24 mouse cellular contexts compared by ENCODE assay signal in the genomic region with DNA sequence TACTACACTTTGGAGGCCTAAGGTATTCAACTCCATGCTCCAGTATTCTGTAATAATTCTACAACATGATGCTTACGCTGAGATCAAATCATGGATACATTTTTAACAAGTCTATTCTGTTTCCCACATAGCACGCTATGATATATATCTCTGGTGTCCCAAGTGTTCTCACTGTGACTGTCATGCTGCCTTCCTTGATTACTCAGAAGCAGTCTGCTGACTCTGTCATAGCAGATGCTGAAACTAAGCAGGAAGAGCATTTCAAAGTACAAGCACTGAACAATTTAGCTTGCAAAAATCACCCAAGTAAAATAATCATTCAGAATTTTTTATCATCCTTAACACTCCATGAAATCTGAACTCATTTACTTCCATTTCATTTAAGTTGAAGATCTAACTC.
DNase-seq lines count a peak whose midpoint lies in the region; ATAC-seq and TF ChIP-seq lines count a peak whose summit lies in the region.
"Had no signal": no experiment of that assay in that cellular context is flagged by ENCODE, and none has a peak within 500 bp of the region (broad histone marks: within the 10 kb centered on the region; RNA-seq: fewer than 3 reads in every experiment).

No protein-coding gene starts in this region.

- DNase-seq in layer of hippocampus, adult 11-12 months (ENCODE audit: low spot score) = peak; percentile 13
- no peak for DNase-seq in layer of hippocampus, postnatal 10 days (ENCODE audit: low spot score in 2 of 2)
- DNase-seq in brain, adult 2 months (ENCODE audit: low read depth, low spot score) = peak; percentile 55
- peak in 1 of 2 experiments; percentile 30 for DNase-seq in layer of hippocampus, adult 2 months (ENCODE audit: low spot score in 2 of 2)
- peak; percentile 40 for DNase-seq in telencephalon, adult 2 months (ENCODE audit: low read depth, low spot score)
- DNase-seq: adrenal gland, adult 8-10 months; adrenal gland, postnatal 25 days; cerebellum, adult 18-20 months; cerebellum, adult 9-10 months; cerebellum, postnatal 14 days; gastrocnemius, adult 2 months; gastrocnemius, postnatal 14 days; heart, adult 11 months; heart, postnatal 10 days; heart, postnatal 36 days had no signal

- H3K27ac ChIP-seq in layer of hippocampus, adult 2 months = peak overlapping the region; percentile 40
- H3K27ac ChIP-seq: forebrain, embryonic 10.5 days; gastrocnemius, adult 2 months; heart, embryonic 15.5 days; hindbrain, embryonic 14.5 days; hindbrain, postnatal 0 days had no signal

- no peak for ATAC-seq in CD4-positive, CD25-positive, alpha-beta regulatory T cell, adult 4 months
- ATAC-seq: activated CD4-positive, CD25-positive, alpha-beta regulatory T cell, adult 4 months; forebrain, embryonic 14.5 days; hindbrain, postnatal 0 days; inflammation-experienced regulatory T-cells, adult 6 months had no signal

- no peak for TF ChIP-seq CTCF in layer of hippocampus, adult 2 months (conservative IDR thresholded peaks at IDR 0.05)

- H3K4me3 ChIP-seq in layer of hippocampus, adult 2 months = no peak overlapping the region
- H3K4me3 ChIP-seq: forebrain, embryonic 10.5 days; gastrocnemius, adult 2 months; heart, embryonic 12.5 days; heart, embryonic 15.5 days had no signal

Comparison
In these comparisons a context has a peak if more than half of its experiments do, and no peak if none do; other contexts are left out.
1. DNase-seq: peak in layer of hippocampus, adult 11-12 months (single experiment), brain, adult 2 months (single experiment) and telencephalon, adult 2 months (single experiment); none in layer of hippocampus, postnatal 10 days (0 of 2).